Mouse (Mus musculus) E14TG2a.4 (cell line): ENCODE data around the gene Eci1.

Experiments
- CTCF ChIP-seq: conservative IDR thresholded peaks from 2 replicates; pipeline ENCODE4 v1.5.1; 2014; ENCODE audit warnings: low read length
- NANOG ChIP-seq: IDR thresholded peaks from 2 replicates; pipeline ENCODE4 v1.6.1; 2014; ENCODE audit warnings: borderline replicate concordance, low read length, mixed read lengths

DNA sequence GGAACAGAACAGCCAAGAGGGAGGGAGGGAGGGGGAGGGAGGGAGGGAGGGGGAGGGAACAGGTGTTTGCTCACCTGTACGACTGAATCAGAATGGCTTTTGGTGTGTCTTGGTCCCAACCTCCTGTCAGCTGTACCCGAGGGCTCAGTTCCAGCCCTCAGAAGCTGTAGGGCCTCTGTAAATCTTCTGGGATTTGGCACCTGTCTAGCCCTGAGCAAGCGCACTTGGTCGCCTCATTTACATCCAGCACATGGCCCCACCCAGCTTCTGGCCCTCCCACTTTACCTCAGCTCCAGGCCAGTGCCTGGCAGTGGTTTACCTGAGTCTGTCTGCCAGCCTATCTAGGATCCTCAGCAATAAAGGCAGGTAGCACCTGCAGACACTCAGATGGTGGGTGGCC lies 32.9 kb upstream of the Eci1 start:
- TF ChIP-seq CTCF (no peak), NANOG (no peak)
